Mouse (Mus musculus) heart, embryonic 13.5 days (tissue): ENCODE data around the gene Atf1. TPM values are rescaled to one million over a fixed set of nuclear protein-coding genes. Genes with fewer than 3 reads are reported as not detected.
"Not testable (repeated sequence)": the region's sequence is repeated elsewhere in the genome, so short reads cannot be mapped to it uniquely, and the experiment has no call there.

Source experiments
- ATAC-seq: fragments of 200-750 bp; cut with Nextera tagmentation; 2 replicates; pipeline ENCODE4 v1.8.0; 2017; ENCODE audit warnings: moderate TSS enrichment; ENCODE audit not compliant: insufficient number of reproducible peaks, low FRiP score, low TSS enrichment; ENCODE audit errors: extremely low read depth
- H3K27ac ChIP-seq: fragments of 300-500 bp; sonication (generic); replicated peaks from 2 replicates; pipeline ENCODE4 v1.5.1; 2015; ENCODE audit warnings: moderate library complexity, mild to moderate bottlenecking, inconsistent platforms
- H3K27me3 ChIP-seq: fragments of 300-500 bp; sonication (generic); replicated peaks from 2 replicates; pipeline ENCODE4 v1.6.1; 2015; ENCODE audit warnings: mild to moderate bottlenecking, inconsistent platforms
- H3K36me3 ChIP-seq: fragments of 300-500 bp; sonication (generic); 2 replicates; pipeline ENCODE4 v1.6.1; 2015; ENCODE audit warnings: mild to moderate bottlenecking, inconsistent platforms
- H3K4me1 ChIP-seq: fragments of 300-500 bp; sonication (generic); 2 replicates; pipeline ENCODE4 v1.6.1; 2015; ENCODE audit warnings: inconsistent platforms
- H3K4me2 ChIP-seq: fragments of 300-500 bp; sonication (generic); 2 replicates; pipeline ENCODE4 v1.6.1; 2015; ENCODE audit warnings: inconsistent platforms, mild to moderate bottlenecking, moderate library complexity
- H3K4me3 ChIP-seq: fragments of 300-500 bp; sonication (generic); 2 replicates; pipeline ENCODE4 v1.5.1; 2015; ENCODE audit warnings: moderate library complexity, mild to moderate bottlenecking, inconsistent platforms
- H3K9ac ChIP-seq: fragments of 300-500 bp; sonication (generic); 2 replicates; pipeline ENCODE4 v1.6.1; 2015; ENCODE audit warnings: inconsistent platforms, mild to moderate bottlenecking, moderate library complexity
- H3K9me3 ChIP-seq: fragments of 300-500 bp; sonication (generic); 2 replicates; pipeline ENCODE4 v1.6.1; 2016; ENCODE audit warnings: inconsistent platforms
- WGBS: fragments of 180-500 bp; shearing (Covaris S2); methylation state at CpG from one replicate; pipeline ENCODE4 v1.1.7; 2015; ENCODE audit warnings: mixed read lengths; 5-methylcytosine and 5-hydroxymethylcytosine counted together
- polyA plus RNA-seq: library from polyadenylated mRNA; unstranded; fragments of >200 nt; fragmentation: Nextera tagmentation; extraction: Ambion mirVana; gene quantifications from 2 replicates; pipeline ENCODE4 v1.2.1, GENCODE M21; 2015

The Atf1 gene
- polyA plus RNA-seq, 1 experiment from 2014 or later = 30.3 TPM

- Histone ChIP-seq H3K9me3 (no peaks in the 10 kb centered on the region), H3K27ac (peak overlapping the region; percentile 67), H3K4me3 (no peak overlapping the region), H3K27me3 (no peaks in the 10 kb centered on the region), H3K4me2 (no peak overlapping the region), H3K9ac (peak overlapping the region; percentile 29), H3K36me3 (peaks cover 83% of the 10 kb centered on the region), H3K4me1 (peaks cover 23% of the 10 kb centered on the region)
- 68% methylated on average over 6 of the region's 6 CpGs for WGBS
- no peak for ATAC-seq
Observed at GRCm38 (mm10) chr15:100236952-100237351, 9.3 kb downstream of the Atf1 start.

- no peak overlapping the region for H3K4me3 ChIP-seq
- H3K4me1 ChIP-seq = peaks cover 15% of the 10 kb centered on the region
- H3K27me3 ChIP-seq = no peaks in the 10 kb centered on the region
- peaks cover 89% of the 10 kb centered on the region for H3K36me3 ChIP-seq
- H3K9ac ChIP-seq = no peak overlapping the region
- H3K27ac ChIP-seq = no peak overlapping the region
- 90% methylated on average over 6 of the region's 6 CpGs for WGBS
- H3K9me3 ChIP-seq = no peaks in the 10 kb centered on the region
- no peak for ATAC-seq
- H3K4me2 ChIP-seq = no peak overlapping the region
Observed at GRCm38 (mm10) chr15:100241780-100242179, 14.2 kb downstream of the Atf1 start.

DNA sequence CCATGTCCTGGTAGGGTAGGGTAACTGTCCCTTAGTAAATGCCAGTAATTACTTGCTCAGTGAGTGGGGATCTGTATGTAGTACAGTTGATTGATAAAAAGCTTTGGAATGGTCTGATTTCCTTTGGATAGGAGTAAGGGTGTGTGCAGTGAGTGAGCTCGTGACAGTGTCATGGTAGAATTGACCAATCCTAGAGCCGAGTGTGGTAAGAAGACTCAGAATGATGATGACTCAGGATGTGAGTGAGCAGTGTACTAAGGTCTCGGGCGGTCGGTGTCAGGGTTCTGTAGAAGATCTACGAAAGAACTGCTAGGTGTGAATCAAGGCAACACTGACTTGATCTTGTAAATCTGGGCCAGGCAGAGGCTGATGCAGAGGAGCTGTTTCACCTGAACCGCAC, 18.3 kb downstream of the Atf1 start:
- Histone ChIP-seq H3K36me3 (peaks cover 100% of the 10 kb centered on the region), H3K4me1 (no peaks in the 10 kb centered on the region), H3K27ac (no peak overlapping the region), H3K9ac (no peak overlapping the region), H3K9me3 (no peaks in the 10 kb centered on the region), H3K4me3 (no peak overlapping the region), H3K4me2 (no peak overlapping the region), H3K27me3 (no peaks in the 10 kb centered on the region)
- no peak for ATAC-seq
- WGBS = 94% methylated on average over 7 of the region's 7 CpGs

- no peak overlapping the region for H3K9ac ChIP-seq
- no peaks in the 10 kb centered on the region for H3K4me1 ChIP-seq
- WGBS = 94% methylated on average over 9 of the region's 9 CpGs
- peaks cover 100% of the 10 kb centered on the region for H3K36me3 ChIP-seq
- H3K4me3 ChIP-seq = no peak overlapping the region
- no peaks in the 10 kb centered on the region for H3K9me3 ChIP-seq
- no peak overlapping the region for H3K27ac ChIP-seq
- H3K27me3 ChIP-seq = no peaks in the 10 kb centered on the region
- no peak for ATAC-seq
- H3K4me2 ChIP-seq = no peak overlapping the region
Observed at GRCm38 (mm10) chr15:100247296-100247695, 19.7 kb downstream of the Atf1 start.

DNA sequence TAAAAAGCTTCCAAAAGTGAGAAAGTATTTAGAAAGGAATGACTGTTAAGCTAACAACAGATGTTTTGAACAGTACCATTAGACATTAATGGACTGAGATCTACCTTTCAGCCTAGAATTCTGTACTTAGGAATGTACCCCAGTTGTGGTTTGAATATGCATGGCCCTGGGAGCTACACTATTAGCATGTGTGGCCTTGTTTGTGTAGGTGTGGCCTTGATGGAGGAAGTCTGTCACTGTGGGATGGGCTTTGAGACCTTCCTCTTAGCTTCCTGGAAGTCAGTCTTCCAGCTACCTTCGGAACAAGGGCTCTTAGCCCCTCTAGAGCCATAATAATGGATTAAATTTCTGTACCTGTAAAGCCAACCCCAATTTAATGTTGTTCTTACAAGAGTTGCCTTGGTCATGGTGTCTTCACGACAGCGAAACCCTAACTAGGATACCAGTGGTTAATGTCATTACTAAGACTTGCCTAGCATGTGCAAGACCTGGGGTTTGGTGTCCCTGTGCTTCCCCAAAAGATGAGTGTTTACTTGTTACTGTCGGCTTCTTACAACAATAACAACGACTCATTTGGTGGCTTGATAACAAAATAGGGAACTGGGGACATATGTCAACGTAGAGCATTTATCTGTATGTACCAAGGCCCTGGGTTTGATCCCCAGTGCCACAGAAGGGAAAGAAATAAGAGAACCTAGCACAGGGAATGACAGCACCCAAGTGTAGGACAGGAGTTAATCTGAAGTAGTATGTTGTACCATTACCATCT, 21.2 kb downstream of the Atf1 start:
- no peak overlapping the region for H3K4me3 ChIP-seq
- WGBS = 89% methylated on average over 6 of the region's 6 CpGs
- H3K36me3 ChIP-seq = peaks cover 99% of the 10 kb centered on the region
- no peak for ATAC-seq
- H3K27ac ChIP-seq = no peak overlapping the region
- no peaks in the 10 kb centered on the region for H3K4me1 ChIP-seq
- H3K4me2 ChIP-seq = no peak overlapping the region
- H3K27me3 ChIP-seq = no peaks in the 10 kb centered on the region
- no peaks in the 10 kb centered on the region for H3K9me3 ChIP-seq
- no peak overlapping the region for H3K9ac ChIP-seq

GRCm38 (mm10) chr15:100251153-100251780, 23.6 kb downstream of the Atf1 start:
- peaks cover 99% of the 10 kb centered on the region for H3K36me3 ChIP-seq
- no peak overlapping the region for H3K4me3 ChIP-seq
- H3K27me3 ChIP-seq = no peaks in the 10 kb centered on the region
- no peaks in the 10 kb centered on the region for H3K9me3 ChIP-seq
- 90% methylated on average over 6 of the region's 6 CpGs for WGBS
- no peaks in the 10 kb centered on the region for H3K4me1 ChIP-seq
- H3K27ac ChIP-seq = no peak overlapping the region
- H3K9ac ChIP-seq = no peak overlapping the region
- H3K4me2 ChIP-seq = no peak overlapping the region
- ATAC-seq = no peak

DNA sequence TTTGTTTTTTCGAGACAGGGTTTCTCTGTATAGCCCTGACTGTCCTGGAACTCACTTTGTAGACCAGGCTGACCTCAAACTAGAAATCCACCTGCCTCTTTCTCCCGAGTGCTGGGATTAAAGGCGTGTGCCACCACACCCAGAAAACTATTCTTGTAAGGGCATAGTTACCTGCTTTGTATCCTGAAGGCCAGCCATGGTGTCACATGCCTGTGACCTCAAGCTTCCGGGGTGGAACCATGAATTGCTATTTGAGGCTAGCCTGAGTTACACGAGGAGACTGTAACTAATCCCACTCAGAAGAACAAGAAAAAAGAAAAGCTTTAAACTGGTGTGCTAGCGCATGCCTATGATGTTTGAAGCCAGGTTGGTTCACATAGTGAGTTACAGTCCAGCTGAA, 28.8 kb downstream of the Atf1 start:
- H3K4me3 ChIP-seq = no peak overlapping the region
- H3K9ac ChIP-seq = no peak overlapping the region
- H3K9me3 ChIP-seq = no peaks in the 10 kb centered on the region
- no peaks in the 10 kb centered on the region for H3K4me1 ChIP-seq
- no peak overlapping the region for H3K27ac ChIP-seq
- peaks cover 89% of the 10 kb centered on the region for H3K36me3 ChIP-seq
- 85% methylated on average over 6 of the region's 6 CpGs for WGBS
- ATAC-seq = no peak
- no peak overlapping the region for H3K4me2 ChIP-seq
- no peaks in the 10 kb centered on the region for H3K27me3 ChIP-seq

GRCm38 (mm10) chr15:100257305-100257704, 29.7 kb downstream of the Atf1 start:
- H3K9ac ChIP-seq = no peak overlapping the region
- 84% methylated on average over 5 of the region's 5 CpGs for WGBS
- H3K4me2 ChIP-seq = no peak overlapping the region
- H3K27me3 ChIP-seq = no peaks in the 10 kb centered on the region
- no peaks in the 10 kb centered on the region for H3K9me3 ChIP-seq
- H3K4me3 ChIP-seq = no peak overlapping the region
- no peaks in the 10 kb centered on the region for H3K4me1 ChIP-seq
- H3K36me3 ChIP-seq = peaks cover 86% of the 10 kb centered on the region
- no peak overlapping the region for H3K27ac ChIP-seq
- ATAC-seq = no peak

DNA sequence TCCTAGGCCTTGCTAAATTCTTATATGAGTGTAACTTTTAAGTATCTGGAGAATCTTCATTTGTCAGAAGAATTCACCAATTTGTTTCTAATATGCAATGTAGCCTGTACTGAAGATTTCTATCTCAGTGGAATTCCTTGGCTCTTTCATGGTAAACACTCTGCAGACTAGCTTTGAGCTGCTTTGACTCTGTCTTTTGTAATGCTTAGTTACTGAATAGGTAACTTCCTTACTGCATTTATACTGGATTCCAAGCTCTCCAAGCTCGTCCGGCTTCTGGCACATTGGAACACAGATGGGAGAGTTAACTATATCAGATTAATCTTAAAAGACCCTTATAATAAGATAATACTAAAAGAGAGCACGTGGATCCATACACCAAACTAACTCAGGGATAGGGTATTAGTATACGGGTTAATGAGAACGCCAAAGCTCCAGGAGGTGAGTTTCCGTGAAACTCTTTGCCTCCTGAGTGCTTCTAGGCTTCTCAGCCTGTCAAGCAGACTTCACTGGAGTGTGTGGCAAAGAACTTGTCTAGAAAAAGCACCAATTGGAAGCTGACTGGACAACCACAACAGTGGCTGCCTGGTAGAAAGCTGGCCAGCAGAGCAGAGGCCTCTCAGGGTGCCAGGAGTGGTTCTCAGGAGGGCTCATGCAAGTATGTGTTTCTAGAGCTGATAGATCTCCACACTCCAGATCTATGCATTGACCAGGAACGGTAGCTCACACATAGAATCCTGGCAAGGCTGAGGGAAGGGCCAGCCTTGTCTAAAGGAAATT, 31.2 kb downstream of the Atf1 start:
- H3K4me2 ChIP-seq = no peak overlapping the region
- H3K4me1 ChIP-seq = no peaks in the 10 kb centered on the region
- no peaks in the 10 kb centered on the region for H3K9me3 ChIP-seq
- no peak overlapping the region for H3K9ac ChIP-seq
- ATAC-seq = no peak
- H3K27ac ChIP-seq = no peak overlapping the region
- H3K4me3 ChIP-seq = no peak overlapping the region
- no peaks in the 10 kb centered on the region for H3K27me3 ChIP-seq
- peaks cover 75% of the 10 kb centered on the region for H3K36me3 ChIP-seq
- WGBS = 93% methylated on average over 7 of the region's 7 CpGs

DNA sequence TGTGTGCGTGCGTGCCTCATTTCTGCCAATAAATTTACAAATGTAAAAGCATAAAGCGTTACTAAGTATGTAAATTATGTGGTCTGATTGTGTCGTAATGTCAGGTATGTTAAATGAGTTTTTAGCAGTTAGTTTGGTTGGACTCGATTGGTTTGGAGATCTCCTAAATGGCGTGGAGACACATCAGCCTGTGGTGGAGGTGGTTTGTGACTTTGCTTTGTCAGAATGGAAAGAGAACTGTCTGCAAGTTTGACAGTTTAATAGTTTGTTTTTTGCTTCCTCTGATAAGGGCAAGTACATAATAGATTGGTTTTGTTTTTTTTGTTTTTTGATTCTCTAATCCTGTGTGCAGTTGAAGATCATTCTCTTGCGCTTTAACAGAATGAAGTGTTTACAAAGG, 32.7 kb downstream of the Atf1 start:
- peaks cover 60% of the 10 kb centered on the region for H3K36me3 ChIP-seq
- 95% methylated on average over 5 of the region's 7 CpGs for WGBS
- H3K27ac ChIP-seq, H3K27me3 ChIP-seq, ATAC-seq, H3K4me1 ChIP-seq, H3K9ac ChIP-seq, H3K4me2 ChIP-seq, H3K9me3 ChIP-seq, H3K4me3 ChIP-seq: not testable (repeated sequence)

DNA sequence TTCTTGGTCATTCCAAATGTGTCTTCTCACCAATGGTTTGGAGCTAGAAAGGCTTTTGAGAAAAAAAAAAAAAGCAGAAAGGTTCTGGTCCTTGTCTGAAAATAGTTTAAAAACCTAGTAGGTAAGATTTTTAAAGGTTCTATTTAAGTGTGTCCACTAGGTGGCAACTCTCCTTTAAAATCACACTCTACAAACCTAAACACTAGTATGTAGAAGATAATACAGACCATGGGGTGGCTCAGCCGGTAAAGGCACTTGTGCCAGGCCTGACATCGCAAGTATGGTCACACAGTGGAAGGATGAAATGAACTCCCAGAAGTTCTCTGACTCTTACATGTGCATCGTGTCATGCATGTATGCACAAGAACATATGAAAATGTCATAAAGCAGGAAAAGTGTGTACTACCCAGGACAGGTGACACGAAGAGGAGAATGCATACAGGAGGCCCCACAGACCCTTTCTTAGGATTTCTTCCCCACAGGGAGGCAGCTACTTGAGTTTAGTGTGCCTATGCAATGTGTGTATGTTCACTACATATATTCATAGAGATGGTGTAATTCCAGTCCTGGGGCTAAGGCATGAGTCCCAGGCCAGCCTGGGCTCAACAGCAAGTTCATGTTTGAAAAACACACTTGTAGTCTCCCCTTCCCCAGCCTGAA, 35.8 kb downstream of the Atf1 start:
- H3K27me3 ChIP-seq = no peaks in the 10 kb centered on the region
- WGBS = 29% methylated on average over 4 of the region's 4 CpGs
- no peak overlapping the region for H3K4me2 ChIP-seq
- H3K36me3 ChIP-seq = peaks cover 30% of the 10 kb centered on the region
- H3K9ac ChIP-seq = no peak overlapping the region
- H3K4me3 ChIP-seq = no peak overlapping the region
- ATAC-seq = no peak
- H3K4me1 ChIP-seq = no peaks in the 10 kb centered on the region
- no peak overlapping the region for H3K27ac ChIP-seq
- H3K9me3 ChIP-seq = no peaks in the 10 kb centered on the region
